Mouse (Mus musculus) stomach, adult 2 months (tissue): ENCODE results near the gene Erg. TPM values are rescaled to one million over a fixed set of nuclear protein-coding genes. Genes with fewer than 3 reads are reported as not detected.

ENCODE experiments used
- polyA plus RNA-seq: library from polyadenylated mRNA; depleted of rRNA; stranded (reverse); fragments of >200 nt; gene quantifications from 2 replicates; pipeline ENCODE4 v1.2.3, GENCODE M21; 2012; rRNA removed

Gene Erg
- 2.7 and 3.9 TPM in 2 replicates for polyA plus RNA-seq

GRCm38 (mm10) chr16:95586311-95586602 lies at the start of gene Erg:
Gene Erg (minus strand): TSS chr16:95586593.

Other genes starting within 250 kb of the Erg start
- 16.5 and 38.3 TPM in 2 replicates for gene Ets2, start 115.5 kb upstream of the Erg start, polyA plus RNA-seq